Mouse (Mus musculus) ES-Bruce4 (cell line): ENCODE results near the gene Ifitm2.

ENCODE experiments used
- CTCF ChIP-seq: IDR thresholded peaks from one replicate; pipeline ENCODE4 v1.8.1; 2011; ENCODE audit warnings: low read depth, low read length
- POLR2A ChIP-seq: IDR thresholded peaks from one replicate; pipeline ENCODE4 v1.8.1; 2011; ENCODE audit warnings: low read length; ENCODE audit not compliant: insufficient read depth

DNA sequence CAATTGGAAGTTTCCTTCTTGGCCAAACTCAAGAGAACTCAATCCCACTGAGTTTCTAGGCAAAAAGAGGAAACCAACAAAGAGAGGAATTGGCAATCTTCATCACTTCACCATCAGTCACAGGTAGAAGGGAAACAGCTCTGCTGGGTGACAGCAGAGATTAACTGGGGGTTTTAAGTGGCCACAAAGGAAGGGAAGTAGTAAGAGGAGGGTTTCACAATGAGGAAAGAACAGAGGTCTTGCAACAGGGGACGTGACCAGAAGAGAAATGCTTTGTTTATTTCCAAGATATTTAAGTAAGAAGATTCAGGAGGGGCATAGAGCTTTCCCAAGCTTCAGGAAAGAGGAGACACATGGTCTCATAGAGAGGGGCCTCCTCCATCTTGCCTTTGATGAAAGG lies 42.0 kb upstream of the Ifitm2 start:
- no peak for TF ChIP-seq CTCF
- TF ChIP-seq POLR2A = no peak
